Mouse (Mus musculus): ENCODE results near the gene Etaa1. TPM values are rescaled to one million over a fixed set of nuclear protein-coding genes. Genes with fewer than 3 reads are reported as not detected.
"Not testable (repeated sequence)": the region's sequence is repeated elsewhere in the genome, so short reads cannot be mapped to it uniquely, and the experiment has no call there.

The Etaa1 gene
- total and polyA plus RNA-seq, 3 experiments, result 22.0 to 38.5 (median 32.5) TPM

DNA sequence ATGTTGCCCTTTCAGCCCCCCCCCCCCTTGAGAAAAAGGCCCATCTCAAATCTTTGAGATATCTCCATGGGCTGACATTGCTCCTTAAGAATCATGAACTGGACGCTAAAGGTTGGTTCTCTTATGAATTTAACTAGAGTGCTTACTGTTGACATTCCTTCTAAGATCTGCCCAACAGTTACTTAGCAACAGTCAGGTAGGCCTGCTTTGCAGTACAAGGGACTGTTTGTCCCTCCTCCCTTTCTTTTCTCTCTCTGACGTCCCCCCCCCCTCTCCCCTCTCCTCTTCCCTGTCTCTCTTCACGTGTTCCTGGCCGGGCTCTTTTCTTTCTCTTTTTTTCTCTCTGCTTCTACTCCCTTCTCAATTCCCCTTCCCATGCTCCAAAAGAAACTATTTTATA, 35.8 kb downstream of the Etaa1 start:
- no peaks in the 10 kb centered on the region for H3K27me3 ChIP-seq (replicated peaks)
- H3K36me3 ChIP-seq (replicated peaks in 1 of 2; ENCODE audit: control insufficient read depth in 1 of 2, insufficient read depth in 1 of 2, low read length in 1 of 2), result no peaks in the 10 kb centered on the region
- TF ChIP-seq MXI1 (IDR thresholded peaks at IDR 0.05; ENCODE audit: low read depth, low read length) (no peak), ZNF384 (IDR thresholded peaks at IDR 0.05; ENCODE audit: low read depth, low read length) (no peak), ZMIZ1 (IDR thresholded peaks at IDR 0.05; ENCODE audit: low read depth, low read length) (no peak), UBTF (IDR thresholded peaks at IDR 0.05; ENCODE audit: low read depth, low read length) (no peak), SMC3 (IDR thresholded peaks at IDR 0.05; ENCODE audit: low read depth, low read length) (no peak)
- no peak overlapping the region for H3K4me3 ChIP-seq (replicated peaks in 1 of 3; ENCODE audit: low read depth in 2 of 3, low read length in 2 of 3, poor library complexity in 1 of 3)
- H3K4me1 ChIP-seq (ENCODE audit: control insufficient read depth in 1 of 2, insufficient read depth in 2 of 2), result no peaks in the 10 kb centered on the region
- in situ Hi-C loops (cut with MboI; ENCODE audit: low pct_ligation_motif_present, low pct_unique_long_range_greater_than_20kb, low sequenced_read_pairs) (no loop called here), dilution Hi-C loops (cut with MboI; ENCODE audit: extremely low pct_ligation_motif_present, extremely low pct_unique_long_range_greater_than_20kb, low sequenced_read_pairs) (no loop called here)
- H3K27ac ChIP-seq (ENCODE audit: insufficient read depth, low read depth), result no peak overlapping the region
- no peaks in the 10 kb centered on the region for H3K79me2 ChIP-seq (replicated peaks; ENCODE audit: control insufficient read depth, extremely low read depth, insufficient read depth, poor library complexity, severe bottlenecking)
- H3K9ac ChIP-seq (ENCODE audit: insufficient read depth, low read depth), result no peak overlapping the region
- H3K9me3 ChIP-seq (replicated peaks; ENCODE audit: low read length), result no peaks in the 10 kb centered on the region
- no peak for DNase-seq (ENCODE audit: extremely low read depth)
- H3K4me2 ChIP-seq (ENCODE audit: insufficient read depth, low read depth, poor library complexity, severe bottlenecking), result no peak overlapping the region

DNA sequence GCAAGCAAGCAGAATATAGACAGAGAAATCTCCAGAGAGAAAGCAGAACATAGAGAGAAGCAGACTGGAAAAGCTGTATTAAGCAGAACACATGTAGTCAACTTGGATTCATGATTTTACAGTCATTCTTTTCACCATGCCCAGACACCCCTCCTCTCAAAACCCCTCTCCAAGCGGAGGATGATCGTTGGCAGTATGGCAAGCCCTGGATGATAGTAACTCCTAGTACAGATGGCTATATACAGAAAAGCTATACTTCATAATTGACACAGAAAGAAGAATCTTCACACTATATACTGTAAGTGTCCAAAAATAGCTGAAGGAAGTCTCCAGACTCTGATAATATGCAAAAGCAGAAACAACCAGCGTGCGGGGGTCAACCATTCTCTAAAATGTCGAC, 36.6 kb downstream of the Etaa1 start:
- no peaks in the 10 kb centered on the region for H3K27me3 ChIP-seq (replicated peaks)
- H3K4me2 ChIP-seq (ENCODE audit: insufficient read depth, low read depth, poor library complexity, severe bottlenecking), result no peak overlapping the region
- no peak overlapping the region for H3K27ac ChIP-seq (ENCODE audit: insufficient read depth, low read depth)
- no peak for DNase-seq (ENCODE audit: extremely low read depth)
- no peak overlapping the region for H3K9ac ChIP-seq (ENCODE audit: insufficient read depth, low read depth)
- H3K9me3 ChIP-seq (replicated peaks; ENCODE audit: low read length), result no peaks in the 10 kb centered on the region
- H3K4me1 ChIP-seq (ENCODE audit: control insufficient read depth in 1 of 2, insufficient read depth in 2 of 2), result no peaks in the 10 kb centered on the region
- H3K4me3 ChIP-seq (replicated peaks in 1 of 3; ENCODE audit: low read depth in 2 of 3, low read length in 2 of 3, poor library complexity in 1 of 3), result no peak overlapping the region
- no peaks in the 10 kb centered on the region for H3K36me3 ChIP-seq (replicated peaks in 1 of 2; ENCODE audit: control insufficient read depth in 1 of 2, insufficient read depth in 1 of 2, low read length in 1 of 2)
- in situ Hi-C loops (cut with MboI; ENCODE audit: low pct_ligation_motif_present, low pct_unique_long_range_greater_than_20kb, low sequenced_read_pairs) (no loop called here), dilution Hi-C loops (cut with MboI; ENCODE audit: extremely low pct_ligation_motif_present, extremely low pct_unique_long_range_greater_than_20kb, low sequenced_read_pairs) (no loop called here)
- H3K79me2 ChIP-seq (replicated peaks; ENCODE audit: control insufficient read depth, extremely low read depth, insufficient read depth, poor library complexity, severe bottlenecking), result no peaks in the 10 kb centered on the region
- TF ChIP-seq SIN3A (IDR thresholded peaks at IDR 0.05; ENCODE audit: low read length), result no peak
- no peak for TF ChIP-seq MYC (IDR thresholded peaks at IDR 0.05; ENCODE audit: low read depth, low read length)
- no peak for TF ChIP-seq EP300 (IDR thresholded peaks at IDR 0.05; ENCODE audit: low read length)
- no peak for TF ChIP-seq PAX5 (IDR thresholded peaks at IDR 0.05; ENCODE audit: low read length)
- no peak for TF ChIP-seq USF1 (IDR thresholded peaks at IDR 0.05; ENCODE audit: low read depth, low read length)

DNA sequence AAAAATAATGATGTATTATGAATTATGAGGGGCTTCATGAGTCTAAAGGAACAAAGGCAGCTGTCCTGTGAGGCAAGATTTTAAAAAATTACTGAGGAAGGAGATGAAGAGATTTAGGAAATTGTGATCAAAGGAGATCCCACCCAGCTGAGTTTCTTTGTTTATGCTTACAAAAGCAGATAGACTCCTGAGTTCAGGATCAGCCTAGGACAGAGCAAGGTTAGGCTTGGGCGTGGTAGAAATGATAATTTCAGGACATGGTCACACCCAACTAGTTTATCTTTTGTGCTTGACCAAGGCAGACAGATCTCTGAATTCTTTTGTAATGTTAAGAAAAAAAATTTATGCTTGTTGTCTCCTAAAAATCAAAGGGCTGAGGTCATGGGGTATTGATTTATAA, 37.2 kb downstream of the Etaa1 start:
- TF ChIP-seq CHD1 (IDR thresholded peaks at IDR 0.05; ENCODE audit: low read depth, low read length), result no peak
- no peak for TF ChIP-seq KAT2A (IDR thresholded peaks at IDR 0.05; ENCODE audit: insufficient replicate concordance, low read length)
- DNase-seq (ENCODE audit: extremely low read depth), result no peak
- H3K4me2 ChIP-seq (ENCODE audit: insufficient read depth, low read depth, poor library complexity, severe bottlenecking), result no peak overlapping the region
- in situ Hi-C loops (cut with MboI; ENCODE audit: low pct_ligation_motif_present, low pct_unique_long_range_greater_than_20kb, low sequenced_read_pairs), result no loop called here
- no peaks in the 10 kb centered on the region for H3K4me1 ChIP-seq (ENCODE audit: control insufficient read depth in 1 of 2, insufficient read depth in 2 of 2)
- H3K27ac ChIP-seq (ENCODE audit: insufficient read depth, low read depth), result no peak overlapping the region
- no peak overlapping the region for H3K9ac ChIP-seq (ENCODE audit: insufficient read depth, low read depth)
- H3K36me3 ChIP-seq (replicated peaks in 1 of 2; ENCODE audit: control insufficient read depth in 1 of 2, insufficient read depth in 1 of 2, low read length in 1 of 2), result no peaks in the 10 kb centered on the region
- H3K4me3 ChIP-seq (replicated peaks in 1 of 3; ENCODE audit: low read depth in 2 of 3, low read length in 2 of 3, poor library complexity in 1 of 3), result no peak overlapping the region
- H3K9me3 ChIP-seq (replicated peaks; ENCODE audit: low read length), result no peaks in the 10 kb centered on the region
- H3K27me3 ChIP-seq (replicated peaks), result no peaks in the 10 kb centered on the region
- dilution Hi-C loops (cut with MboI; ENCODE audit: extremely low pct_ligation_motif_present, extremely low pct_unique_long_range_greater_than_20kb, low sequenced_read_pairs), result no loop called here
- H3K79me2 ChIP-seq (replicated peaks; ENCODE audit: control insufficient read depth, extremely low read depth, insufficient read depth, poor library complexity, severe bottlenecking), result no peaks in the 10 kb centered on the region

DNA sequence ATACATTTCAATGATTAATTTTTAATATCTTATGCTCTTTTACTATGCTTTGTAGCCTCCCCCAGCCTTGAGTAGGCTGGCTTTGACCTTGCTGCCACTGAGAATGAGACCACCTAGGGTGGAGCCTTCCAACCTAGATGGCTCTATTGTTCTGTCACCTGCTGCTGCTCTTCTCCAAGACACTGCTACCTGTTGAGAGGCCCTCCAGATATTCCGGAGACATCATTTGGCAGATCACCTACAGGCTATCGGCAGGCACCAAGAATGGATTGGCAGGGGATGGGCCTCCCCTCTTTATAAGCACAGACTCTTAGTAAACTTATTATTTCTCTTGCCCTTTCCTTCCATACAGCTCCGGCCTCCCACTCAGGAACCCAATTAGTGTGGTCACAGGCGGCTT, 52.7 kb downstream of the Etaa1 start:
- H3K4me1 ChIP-seq (ENCODE audit: control insufficient read depth in 1 of 2, insufficient read depth in 2 of 2); DNase-seq (ENCODE audit: extremely low read depth); H3K27me3 ChIP-seq (replicated peaks); H3K9ac ChIP-seq (ENCODE audit: insufficient read depth, low read depth); H3K9me3 ChIP-seq (replicated peaks; ENCODE audit: low read length); H3K27ac ChIP-seq (ENCODE audit: insufficient read depth, low read depth); H3K4me2 ChIP-seq (ENCODE audit: insufficient read depth, low read depth, poor library complexity, severe bottlenecking); dilution Hi-C loops (cut with MboI; ENCODE audit: extremely low pct_ligation_motif_present, extremely low pct_unique_long_range_greater_than_20kb, low sequenced_read_pairs); H3K4me3 ChIP-seq (replicated peaks in 1 of 3; ENCODE audit: low read depth in 2 of 3, low read length in 2 of 3, poor library complexity in 1 of 3); H3K79me2 ChIP-seq (replicated peaks; ENCODE audit: control insufficient read depth, extremely low read depth, insufficient read depth, poor library complexity, severe bottlenecking); in situ Hi-C loops (cut with MboI; ENCODE audit: low pct_ligation_motif_present, low pct_unique_long_range_greater_than_20kb, low sequenced_read_pairs); H3K36me3 ChIP-seq (replicated peaks in 1 of 2; ENCODE audit: control insufficient read depth in 1 of 2, insufficient read depth in 1 of 2, low read length in 1 of 2): not testable (repeated sequence)
